Mouse (Mus musculus) stomach, embryonic 14.5 days (tissue): ENCODE results near the gene Vcl. TPM values are rescaled to one million over a fixed set of nuclear protein-coding genes. Genes with fewer than 3 reads are reported as not detected.
A peak's percentile ranks its signal among the peaks of the same experiment; 100 is the strongest.

ENCODE experiments used
- ATAC-seq: fragments of 200-750 bp; cut with Nextera tagmentation; 2 replicates; pipeline ENCODE4 v1.8.0; 2017; ENCODE audit warnings: low read depth, moderate TSS enrichment; ENCODE audit not compliant: insufficient number of reproducible peaks, insufficient read depth, low FRiP score
- H3K27ac ChIP-seq: fragments of 300-500 bp; sonication (generic); 2 replicates; pipeline ENCODE4 v1.5.1; 2014; ENCODE audit warnings: mild to moderate bottlenecking, low read length, moderate library complexity, mixed read lengths
- H3K27me3 ChIP-seq: fragments of 300-500 bp; sonication (generic); 2 replicates; pipeline ENCODE4 v1.6.1; 2014; ENCODE audit warnings: low read length, control low read depth, mixed read lengths; ENCODE audit not compliant: control insufficient read depth, insufficient read depth
- H3K36me3 ChIP-seq: fragments of 300-500 bp; sonication (generic); 2 replicates; pipeline ENCODE4 v1.6.1; 2014; ENCODE audit warnings: mild to moderate bottlenecking, control low read depth, low read length, moderate library complexity, mixed read lengths; ENCODE audit not compliant: control insufficient read depth, insufficient read depth
- H3K4me1 ChIP-seq: fragments of 300-500 bp; sonication (generic); 2 replicates; pipeline ENCODE4 v1.6.1; 2014; ENCODE audit warnings: low read length, control low read depth, mixed read lengths; ENCODE audit not compliant: control insufficient read depth, insufficient read depth
- H3K4me2 ChIP-seq: fragments of 300-500 bp; sonication (generic); replicated peaks from 2 replicates; pipeline ENCODE4 v1.6.1; 2014; ENCODE audit warnings: low read depth, low read length, control low read depth
- H3K4me3 ChIP-seq: fragments of 300-500 bp; sonication (generic); 2 replicates; pipeline ENCODE4 v1.5.1; 2014; ENCODE audit warnings: low read depth, low read length, control low read depth
- H3K9ac ChIP-seq: fragments of 300-500 bp; sonication (generic); replicated peaks from 2 replicates; pipeline ENCODE4 v1.6.1; 2014; ENCODE audit warnings: low read depth, mild to moderate bottlenecking, control low read depth, low read length, moderate library complexity, mixed read lengths
- H3K9me3 ChIP-seq: fragments of 300-500 bp; sonication (generic); 2 replicates; pipeline ENCODE4 v1.6.1; 2016; ENCODE audit warnings: low read depth, low read length, control low read depth; ENCODE audit not compliant: control insufficient read depth
- WGBS: fragments of 180-500 bp; shearing (Covaris S2); extraction: QIAGEN DNeasy Blood & Tissue Kit; methylation state at CpG from one replicate; pipeline ENCODE4 v1.1.7; 2014; 5-methylcytosine and 5-hydroxymethylcytosine counted together
- polyA plus RNA-seq: library from polyadenylated mRNA; unstranded; fragments of >200 nt; fragmentation: Nextera tagmentation; extraction: Ambion mirVana; gene quantifications from 2 replicates; pipeline ENCODE4 v1.2.1, GENCODE M21; 2014

The Vcl gene
- polyA plus RNA-seq, 1 experiment from 2014 or later = 94.8 TPM

- H3K4me1 ChIP-seq = peaks cover 4% of the 10 kb centered on the region; the same call in 1 of the 2 replicates
Observed at GRCm38 (mm10) chr14:21034791-21035190, 105.6 kb downstream of the Vcl start.

GRCm38 (mm10) chr14:21039077-21039476 is 109.9 kb downstream of the Vcl start:
- H3K9me3 ChIP-seq = no peaks in the 10 kb centered on the region
- no peak overlapping the region for H3K4me2 ChIP-seq
- no peak overlapping the region for H3K9ac ChIP-seq
- H3K4me3 ChIP-seq = no peak overlapping the region
- H3K4me1 ChIP-seq = no peaks in the 10 kb centered on the region
- H3K27ac ChIP-seq = no peak overlapping the region
- H3K36me3 ChIP-seq = peaks cover 26% of the 10 kb centered on the region
- H3K27me3 ChIP-seq = no peaks in the 10 kb centered on the region
- no peak for ATAC-seq
- 55% methylated on average over 12 of the region's 12 CpGs for WGBS

More at GRCm38 (mm10) chr14:21034791-21035190, 105.6 kb downstream of the Vcl start:
- no peaks in the 10 kb centered on the region for H3K27me3 ChIP-seq
- no peak for ATAC-seq
- H3K9me3 ChIP-seq = no peaks in the 10 kb centered on the region
- H3K9ac ChIP-seq = no peak overlapping the region
- 94% methylated on average over 3 of the region's 3 CpGs for WGBS
- no peak overlapping the region for H3K4me2 ChIP-seq
- H3K4me3 ChIP-seq = no peak overlapping the region
- H3K36me3 ChIP-seq = peaks cover 46% of the 10 kb centered on the region
- no peak overlapping the region for H3K27ac ChIP-seq

GRCm38 (mm10) chr14:21039623-21040022 is 110.4 kb downstream of the Vcl start:
- Histone ChIP-seq H3K9ac (no peak overlapping the region), H3K27me3 (no peaks in the 10 kb centered on the region), H3K27ac (no peak overlapping the region), H3K36me3 (peaks cover 21% of the 10 kb centered on the region), H3K9me3 (no peaks in the 10 kb centered on the region), H3K4me1 (no peaks in the 10 kb centered on the region), H3K4me2 (no peak overlapping the region), H3K4me3 (no peak overlapping the region)
- no peak for ATAC-seq
- 51% methylated on average over 4 of the region's 4 CpGs for WGBS

GRCm38 (mm10) chr14:21047840-21048239 is 118.6 kb downstream of the Vcl start:
- no peak for ATAC-seq
- 75% methylated on average over 2 of the region's 2 CpGs for WGBS

GRCm38 (mm10) chr14:21048879-21049278 is 119.7 kb downstream of the Vcl start:
- ATAC-seq = no peak
- H3K9me3 ChIP-seq = no peaks in the 10 kb centered on the region
- H3K36me3 ChIP-seq = no peaks in the 10 kb centered on the region; the same call in 1 of the 2 replicates
- H3K4me1 ChIP-seq = 0 out of 2 replicates have a peak, but pooled peaks cover 4% of the 10 kb centered on the region
- no peaks in the 10 kb centered on the region for H3K27me3 ChIP-seq
- no peak overlapping the region for H3K4me3 ChIP-seq
- H3K27ac ChIP-seq = no peak overlapping the region
- H3K9ac ChIP-seq = no peak overlapping the region
- no peak overlapping the region for H3K4me2 ChIP-seq

More at GRCm38 (mm10) chr14:21047840-21048239, 118.6 kb downstream of the Vcl start:
- Histone ChIP-seq H3K27me3 (no peaks in the 10 kb centered on the region), H3K4me2 (no peak overlapping the region), H3K9me3 (no peaks in the 10 kb centered on the region), H3K4me1 (0 out of 2 replicates have a peak, but pooled peaks cover 4% of the 10 kb centered on the region), H3K4me3 (no peak overlapping the region), H3K36me3 (no peaks in the 10 kb centered on the region; the same call in 1 of the 2 replicates), H3K9ac (no peak overlapping the region), H3K27ac (no peak overlapping the region)

GRCm38 (mm10) chr14:21050734-21051133 is 121.5 kb downstream of the Vcl start:
- H3K4me2 ChIP-seq = no peak overlapping the region
- H3K27ac ChIP-seq = no peak overlapping the region
- 0 out of 2 replicates have a peak, but pooled peaks cover 4% of the 10 kb centered on the region for H3K4me1 ChIP-seq
- H3K9ac ChIP-seq = no peak overlapping the region
- H3K9me3 ChIP-seq = no peaks in the 10 kb centered on the region
- ATAC-seq = no peak
- WGBS = 74% methylated on average over 3 of the region's 3 CpGs
- H3K4me3 ChIP-seq = no peak overlapping the region; the same call in 1 of the 2 replicates
- no peaks in the 10 kb centered on the region for H3K27me3 ChIP-seq
- no peaks in the 10 kb centered on the region for H3K36me3 ChIP-seq

- Histone ChIP-seq H3K9me3 (no peaks in the 10 kb centered on the region), H3K4me3 (peak overlapping the region; percentile 94), H3K27ac (peak overlapping the region; percentile 89), H3K27me3 (no peaks in the 10 kb centered on the region), H3K4me1 (0 out of 2 replicates have a peak, but pooled peaks cover 4% of the 10 kb centered on the region), H3K36me3 (no peaks in the 10 kb centered on the region), H3K9ac (peak overlapping the region; percentile 66), H3K4me2 (peak overlapping the region; percentile 60)
- WGBS = 7% methylated on average over 28 of the region's 28 CpGs
- ATAC-seq = peak; percentile 8; the same call in 1 of the 2 replicates
Observed at GRCm38 (mm10) chr14:21051380-21052111, 122.3 kb downstream of the Vcl start.

- Histone ChIP-seq H3K4me1 (0 out of 2 replicates have a peak, but pooled peaks cover 4% of the 10 kb centered on the region), H3K4me3 (peak within 1 kb of the TSS; percentile 94), H3K9me3 (no peaks in the 10 kb centered on the region), H3K4me2 (peak within 1 kb of the TSS; percentile 60), H3K27ac (peak within 1 kb of the TSS; percentile 89), H3K36me3 (no peaks in the 10 kb centered on the region), H3K9ac (peak within 1 kb of the TSS; percentile 66), H3K27me3 (no peaks in the 10 kb centered on the region)
- under 1% methylated on average over 46 of the region's 48 CpGs for WGBS
- ATAC-seq = peak; percentile 97
Observed at GRCm38 (mm10) chr14:21052112-21052780, 123.0 kb downstream of the Vcl start, which contains the start of the genes Ap3m1 and Adk. Gene Ap3m1 (minus strand): TSS chr14:21052508. Gene Adk (plus strand): TSS chr14:21052574.
